Mouse (Mus musculus) left cerebral cortex, postnatal 36 days (tissue): ENCODE measurements around the gene Fasl. TPM values are rescaled to one million over a fixed set of nuclear protein-coding genes. Genes with fewer than 3 reads are reported as not detected.

Experiments
- total RNA-seq, 2 experiments: library from RNA; stranded (reverse); gene quantifications; 2 replicates each; pipeline ENCODE4 v1.2.3; 2021

The Fasl gene
- total RNA-seq, 2 experiments from 2014 or later: not detected

Other genes with a start within 250 kb of the Fasl start
- gene Suco, start 88.2 kb upstream of the Fasl start, total RNA-seq: 10 to 100 TPM; 34.2 to 39.8 TPM
- gene Pigc, start 180.7 kb upstream of the Fasl start, total RNA-seq: 10 to 100 TPM; 12.3 to 16.9 TPM
- gene 4930558K02Rik, start 191.1 kb upstream of the Fasl start, total RNA-seq: not detected